ENCODE assay signal across 10 mouse cellular contexts in the genomic region with DNA sequence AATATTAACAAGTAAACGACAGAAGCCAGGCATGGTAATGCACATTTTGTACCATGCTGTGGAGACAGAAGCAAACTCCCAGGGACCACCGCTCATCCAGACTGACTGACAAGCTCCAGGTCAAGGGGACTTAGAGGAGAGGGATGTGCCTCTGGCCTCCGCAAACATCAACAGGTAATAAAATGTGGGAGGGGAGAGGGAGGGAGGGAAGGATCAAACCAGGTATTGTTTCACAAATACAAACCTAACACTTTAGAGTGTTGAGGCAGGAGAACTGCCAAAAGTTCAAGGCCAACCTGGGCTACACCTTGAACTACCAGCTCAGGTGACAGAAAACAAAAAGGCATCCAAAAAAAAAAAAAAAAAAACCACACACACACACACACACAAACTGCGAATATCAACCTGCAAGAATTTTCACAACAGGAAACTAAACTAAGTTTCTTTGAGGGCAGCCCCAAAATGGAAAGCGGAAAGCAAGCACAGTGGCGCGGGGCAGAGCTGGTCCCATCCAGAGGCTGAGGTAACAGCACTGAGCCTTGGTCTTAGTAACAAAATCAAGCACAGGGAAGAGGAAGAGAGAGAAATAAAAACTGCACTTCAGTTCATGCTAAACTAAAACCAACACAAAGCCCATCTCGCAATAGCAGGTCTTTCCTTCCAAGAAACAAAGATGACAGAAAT. TPM values are rescaled to one million over a fixed set of nuclear protein-coding genes. Genes with fewer than 3 reads are reported as not detected.
DNase-seq lines count a peak whose midpoint lies in the region; ATAC-seq and TF ChIP-seq lines count a peak whose summit lies in the region.
"Had no signal": no experiment of that assay in that cellular context is flagged by ENCODE, and none has a peak within 500 bp of the region (broad histone marks: within the 10 kb centered on the region; RNA-seq: fewer than 3 reads in every experiment).

No protein-coding gene starts in this region.

- H3K36me3 ChIP-seq in spleen, adult 2 months (ENCODE audit: control insufficient read depth, insufficient read depth, low read length) = no peaks in the 10 kb centered on the region
- no peaks in the 10 kb centered on the region for H3K36me3 ChIP-seq in small intestine, adult 2 months (ENCODE audit: control insufficient read depth, insufficient read depth, low read length)
- H3K36me3 ChIP-seq in kidney, embryonic 15.5 days = no peaks in the 10 kb centered on the region

- H3K4me3 ChIP-seq in spleen, adult 2 months (ENCODE audit: extremely low read depth, insufficient read depth, insufficient read length) = no peak overlapping the region
- no peak overlapping the region for H3K4me3 ChIP-seq in brown adipose tissue, adult 24 weeks (ENCODE audit: insufficient read depth, low read depth, low read length)
- no peak overlapping the region for H3K4me3 ChIP-seq in small intestine, adult 2 months (ENCODE audit: low read depth, low read length)
- no peak overlapping the region for H3K4me3 ChIP-seq in kidney, embryonic 15.5 days (replicated peaks)

- ATAC-seq in kidney, embryonic 15.5 days (replicated peaks; ENCODE audit: low FRiP score) = no peak

- no peak for TF ChIP-seq CTCF in spleen, adult 2 months (IDR thresholded peaks at IDR 0.05; ENCODE audit: extremely low read depth, insufficient read depth, insufficient read length, insufficient replicate concordance)
- no peak for TF ChIP-seq CTCF in small intestine, adult 2 months (IDR thresholded peaks at IDR 0.05; ENCODE audit: extremely low read depth, insufficient read length, insufficient replicate concordance, low read depth, low read length)

- TF ChIP-seq POLR2A in spleen, adult 2 months (IDR thresholded peaks at IDR 0.05; ENCODE audit: low read depth, low read length) = no peak
- no peak for TF ChIP-seq POLR2A in small intestine, adult 2 months (IDR thresholded peaks at IDR 0.05; ENCODE audit: low read depth, low read length)

- WGBS in spleen, adult 2 months = 41% methylated on average over 8 of the region's 8 CpGs
- WGBS in small intestine, adult 2 months = 34% methylated on average over 8 of the region's 8 CpGs
- WGBS in kidney, embryonic 15.5 days = 69% methylated on average over 8 of the region's 8 CpGs

- no peak overlapping the region for H3K4me2 ChIP-seq in kidney, embryonic 15.5 days

- H3K9me3 ChIP-seq in kidney, embryonic 15.5 days (replicated peaks) = no peaks in the 10 kb centered on the region

- no peaks in the 10 kb centered on the region for H3K27me3 ChIP-seq in spleen, adult 2 months (ENCODE audit: control insufficient read depth, insufficient read depth, low read length)
- H3K27me3 ChIP-seq in small intestine, adult 2 months (ENCODE audit: control insufficient read depth, insufficient read depth, low read length) = no peaks in the 10 kb centered on the region
- H3K27me3 ChIP-seq in kidney, embryonic 15.5 days = no peaks in the 10 kb centered on the region

- H3K27ac ChIP-seq in spleen, adult 2 months (ENCODE audit: insufficient read depth, low read length) = peak overlapping the region; percentile 65
- peak overlapping the region; percentile 19; the same call in 1 of the 2 replicates for H3K27ac ChIP-seq in brown adipose tissue, adult 24 weeks (replicated peaks; ENCODE audit: low read depth, low read length)
- H3K27ac ChIP-seq in small intestine, adult 2 months (ENCODE audit: insufficient read depth, low read depth, low read length) = peak overlapping the region; percentile 42; the same call in 1 of the 2 replicates
- no peak overlapping the region for H3K27ac ChIP-seq in kidney, embryonic 15.5 days

- DNase-seq in spleen, adult 2 months (ENCODE audit: low read depth in 1 of 2, low spot score in 2 of 2) = peak in 1 of 2 experiments; percentile 42
- DNase-seq in spleen, postnatal 14 days (ENCODE audit: low spot score in 2 of 2) = no peak
- no peak for DNase-seq in frontal cortex, postnatal 25 days (ENCODE audit: low spot score in 2 of 2)
- DNase-seq in heart, postnatal 4 days = no peak
- DNase-seq: cerebellum, adult 9-10 months; heart, adult 18-20 months; lung, adult 2 months had no signal

- H3K9ac ChIP-seq in kidney, embryonic 15.5 days = no peak overlapping the region

- peaks cover 47% of the 10 kb centered on the region for H3K4me1 ChIP-seq in spleen, adult 2 months (ENCODE audit: control insufficient read depth, insufficient read depth, insufficient read length)
- H3K4me1 ChIP-seq in brown adipose tissue, adult 24 weeks (ENCODE audit: control insufficient read depth, insufficient read depth, insufficient read length, low read length) = peaks cover 51% of the 10 kb centered on the region
- H3K4me1 ChIP-seq in small intestine, adult 2 months (ENCODE audit: control insufficient read depth, insufficient read depth, insufficient read length, low read length) = peaks cover 45% of the 10 kb centered on the region
- H3K4me1 ChIP-seq in kidney, embryonic 15.5 days = peaks cover 50% of the 10 kb centered on the region

RNA-seq across cellular contexts. Expression of a gene that starts 55.4 kb away (rescaled TPM):
- polyA plus RNA-seq in spleen, adult 2 months (2012; rRNA removed) = 76.3 and 77.7 TPM in 2 replicates
- polyA plus RNA-seq in brown adipose tissue, adult 24 weeks (2012; ENCODE audit: insufficient read depth, insufficient read length, missing spikeins) = 33.3 and 37.9 TPM in 2 replicates
- polyA plus RNA-seq in small intestine, adult 2 months (2012; rRNA removed) = 23.9 and 79.9 TPM in 2 replicates
- 33.5 and 38.0 TPM in 2 replicates for polyA plus RNA-seq in kidney, embryonic 15.5 days (2015; fragmentation: Nextera tagmentation; extraction: Ambion mirVana)
- total RNA-seq in heart, postnatal 4 days (2021) = 10 to 100 TPM; 85.2 to 86.3 TPM
